In genomic region chr13:76690143-76690542, GRCm38 (mm10) we compare ENCODE assay signal across 19 mouse cellular contexts.
"Had no signal": no experiment of that assay in that cellular context is flagged by ENCODE, and none has a peak within 500 bp of the region (broad histone marks: within the 10 kb centered on the region; RNA-seq: fewer than 3 reads in every experiment).

No protein-coding gene starts in this region.

- H3K4me1 ChIP-seq: kidney, embryonic 15.5 days; limb, embryonic 10.5 days; limb, embryonic 13.5 days; lung, embryonic 15.5 days; neural tube, embryonic 12.5 days; neural tube, embryonic 15.5 days had no signal

- ATAC-seq: intestine, postnatal 0 days; liver, postnatal 0 days had no signal

- H3K4me3 ChIP-seq: kidney, embryonic 15.5 days; limb, embryonic 10.5 days; limb, embryonic 13.5 days; lung, embryonic 15.5 days; neural tube, embryonic 12.5 days; neural tube, embryonic 15.5 days had no signal

- DNase-seq: kidney, adult 2 months; kidney, postnatal 10 days; kidney, postnatal 36 days; liver, postnatal 0 days; lung, postnatal 10 days; lung, postnatal 4 days; midbrain, embryonic 14.5 days; right cerebral cortex, adult 18-20 months; right cerebral cortex, postnatal 14 days; right cerebral cortex, postnatal 4 days; thymus, postnatal 36 days had no signal

- H3K27ac ChIP-seq: kidney, embryonic 15.5 days; limb, embryonic 10.5 days; limb, embryonic 13.5 days; liver, embryonic 14.5 days; lung, embryonic 15.5 days; neural tube, embryonic 12.5 days; neural tube, embryonic 15.5 days had no signal
